Mouse (Mus musculus) heart, adult 2 months (tissue): ENCODE results near the gene Tasp1.

Experiments used
- CTCF ChIP-seq: fragments of 200-600 bp; IDR thresholded peaks from 2 replicates; pipeline ENCODE4 v1.8.1; 2022; ENCODE audit warnings: antibody characterized with exemption, mild to moderate bottlenecking, moderate library complexity
- POLR2A ChIP-seq: fragments of 200-500 bp; IDR thresholded peaks from 2 replicates; pipeline ENCODE4 v1.6.1; 2011; ENCODE audit warnings: mild to moderate bottlenecking, low read depth, low read length, control low read depth; ENCODE audit not compliant: insufficient read depth

DNA sequence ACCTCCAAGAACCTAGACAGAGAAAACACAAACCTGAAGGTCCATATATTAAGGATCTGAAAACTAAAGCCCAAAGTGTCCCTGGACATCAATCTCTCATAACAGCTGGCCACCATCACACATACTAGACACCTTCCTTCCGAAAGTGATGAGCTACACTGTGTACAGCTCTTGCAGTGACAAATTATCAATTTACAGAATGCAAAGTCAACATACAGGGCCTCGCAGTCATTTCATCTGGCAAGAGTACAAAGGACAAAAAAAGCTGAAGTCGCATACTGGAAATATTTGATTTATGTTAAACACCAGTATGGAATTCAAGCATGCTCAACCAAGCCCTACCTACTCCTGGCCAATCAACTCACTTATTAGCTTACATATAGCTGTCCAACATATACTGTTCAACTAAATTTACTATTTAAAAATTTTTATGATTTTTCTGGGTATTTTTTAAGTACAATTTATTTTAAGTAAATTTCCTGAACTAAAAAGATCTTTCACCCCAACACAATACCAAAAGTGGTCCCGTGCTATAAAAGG is 132.5 kb downstream of the Tasp1 start:
- no peak for TF ChIP-seq POLR2A
- TF ChIP-seq CTCF: no peak
